Comparison of ENCODE assay signal across 8 mouse cellular contexts in the genomic region with DNA sequence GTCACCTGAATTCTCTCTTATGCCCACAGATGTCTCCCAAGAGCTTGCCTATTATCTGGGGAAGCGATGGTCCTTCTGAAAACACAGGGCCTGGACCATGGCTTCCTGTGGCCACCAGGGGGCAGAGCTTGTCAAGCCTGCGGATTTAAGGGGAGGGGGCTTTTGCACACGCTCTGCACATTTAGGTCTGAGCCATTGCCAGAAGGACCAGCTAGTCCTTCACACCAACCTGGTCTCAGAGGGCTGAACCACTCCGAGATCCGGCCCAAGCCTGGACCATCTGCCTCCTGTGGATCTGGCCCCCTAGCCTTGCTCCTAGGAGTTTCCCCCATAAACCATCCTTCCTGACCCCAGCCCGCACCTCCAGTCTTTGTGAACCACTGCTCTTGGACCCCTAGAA. TPM values are rescaled to one million over a fixed set of nuclear protein-coding genes. Genes with fewer than 3 reads are reported as not detected.
DNase-seq lines count a peak whose midpoint lies in the region; ATAC-seq lines count a peak whose summit lies in the region.

No protein-coding gene starts in this region.

- no peaks in the 10 kb centered on the region for H3K9me3 ChIP-seq in lung, embryonic 15.5 days
- H3K9me3 ChIP-seq in forebrain, embryonic 11.5 days (ENCODE audit: control insufficient read depth, low read length), result no peaks in the 10 kb centered on the region
- no peaks in the 10 kb centered on the region for H3K9me3 ChIP-seq in limb, embryonic 11.5 days (ENCODE audit: control insufficient read depth, low read length)
- no peaks in the 10 kb centered on the region for H3K9me3 ChIP-seq in neural tube, embryonic 11.5 days (ENCODE audit: control insufficient read depth, low read length)

- no peak; the same call in 1 of the 2 replicates for ATAC-seq in lung, embryonic 15.5 days (ENCODE audit: borderline replicate concordance, extremely low read depth, low FRiP score, low TSS enrichment)
- ATAC-seq in forebrain, embryonic 11.5 days (replicated peaks; ENCODE audit: low FRiP score), result peak; percentile 35; the same call in 1 of the 2 replicates
- ATAC-seq in limb, embryonic 11.5 days (ENCODE audit: insufficient number of reproducible peaks, low FRiP score, low TSS enrichment, low read depth), result 0 out of 2 replicates have a peak, but pooled peaks have one; percentile 17
- ATAC-seq in neural tube, embryonic 11.5 days (ENCODE audit: insufficient read depth, low FRiP score, low TSS enrichment), result peak; percentile 20; the same call in 1 of the 2 replicates

- H3K27ac ChIP-seq in lung, embryonic 15.5 days, result no peak overlapping the region
- no peak overlapping the region for H3K27ac ChIP-seq in forebrain, embryonic 11.5 days (ENCODE audit: low read depth, low read length)
- no peak overlapping the region for H3K27ac ChIP-seq in limb, embryonic 11.5 days (replicated peaks; ENCODE audit: low read depth, low read length)
- no peak overlapping the region for H3K27ac ChIP-seq in neural tube, embryonic 11.5 days (ENCODE audit: low read depth, low read length)

- DNase-seq in lung, postnatal 14 days, result no peak
- peak; percentile 68 for DNase-seq in brain, adult 2 months (ENCODE audit: low read depth, low spot score)
- DNase-seq in forebrain, embryonic 11.5 days (ENCODE audit: low spot score), result peak; percentile 85
- DNase-seq in limb, embryonic 11.5 days (ENCODE audit: low spot score), result peak; percentile 86
- DNase-seq in neural tube, embryonic 11.5 days (ENCODE audit: low spot score), result peak; percentile 80
- DNase-seq in left cerebral cortex, adult 11 months (ENCODE audit: low spot score), result no peak
- DNase-seq in layer of hippocampus, adult 9-10 months (ENCODE audit: low spot score), result no peak

- H3K4me2 ChIP-seq in lung, embryonic 15.5 days, result peak overlapping the region; percentile 68
- H3K4me2 ChIP-seq in forebrain, embryonic 11.5 days (ENCODE audit: low read depth, low read length, severe bottlenecking), result no peak overlapping the region
- peak overlapping the region; percentile 72; the same call in 1 of the 2 replicates for H3K4me2 ChIP-seq in limb, embryonic 11.5 days (ENCODE audit: low read depth, severe bottlenecking)
- H3K4me2 ChIP-seq in neural tube, embryonic 11.5 days (ENCODE audit: low read depth), result no peak overlapping the region

- H3K4me3 ChIP-seq in lung, embryonic 15.5 days, result 0 out of 2 replicates have a peak overlapping the region, but pooled peaks have one; percentile 37
- H3K4me3 ChIP-seq in forebrain, embryonic 11.5 days (ENCODE audit: low read depth, low read length), result no peak overlapping the region
- H3K4me3 ChIP-seq in limb, embryonic 11.5 days (ENCODE audit: low read depth, low read length), result peak overlapping the region; percentile 39
- no peak overlapping the region for H3K4me3 ChIP-seq in neural tube, embryonic 11.5 days (ENCODE audit: low read depth, low read length)

- H3K9ac ChIP-seq in lung, embryonic 15.5 days, result no peak overlapping the region
- H3K9ac ChIP-seq in forebrain, embryonic 11.5 days (ENCODE audit: low read length), result no peak overlapping the region
- no peak overlapping the region for H3K9ac ChIP-seq in limb, embryonic 11.5 days (ENCODE audit: low read length)
- H3K9ac ChIP-seq in neural tube, embryonic 11.5 days (ENCODE audit: low read length), result no peak overlapping the region

- peaks cover 51% of the 10 kb centered on the region for H3K4me1 ChIP-seq in lung, embryonic 15.5 days
- H3K4me1 ChIP-seq in forebrain, embryonic 11.5 days (replicated peaks; ENCODE audit: control insufficient read depth, insufficient read depth, low read length), result peaks cover 9% of the 10 kb centered on the region; the same call in 1 of the 2 replicates
- H3K4me1 ChIP-seq in limb, embryonic 11.5 days (ENCODE audit: control insufficient read depth, insufficient read depth, low read length), result peaks cover 14% of the 10 kb centered on the region
- H3K4me1 ChIP-seq in neural tube, embryonic 11.5 days (ENCODE audit: control insufficient read depth, insufficient read depth, low read length), result peaks cover 15% of the 10 kb centered on the region; the same call in 1 of the 2 replicates

- WGBS in lung, embryonic 15.5 days, result 19% methylated on average over 6 of the region's 6 CpGs
- 10% methylated on average over 6 of the region's 6 CpGs for WGBS in forebrain, embryonic 11.5 days
- 17% methylated on average over 6 of the region's 6 CpGs for WGBS in limb, embryonic 11.5 days
- 17% methylated on average over 6 of the region's 6 CpGs for WGBS in neural tube, embryonic 11.5 days

- no peaks in the 10 kb centered on the region for H3K36me3 ChIP-seq in lung, embryonic 15.5 days
- no peaks in the 10 kb centered on the region for H3K36me3 ChIP-seq in forebrain, embryonic 11.5 days (ENCODE audit: control insufficient read depth, insufficient read depth, low read length)
- H3K36me3 ChIP-seq in limb, embryonic 11.5 days (ENCODE audit: control insufficient read depth, insufficient read depth, low read length), result no peaks in the 10 kb centered on the region
- no peaks in the 10 kb centered on the region for H3K36me3 ChIP-seq in neural tube, embryonic 11.5 days (ENCODE audit: control insufficient read depth, insufficient read depth, low read length)

- H3K27me3 ChIP-seq in lung, embryonic 15.5 days, result peaks cover 48% of the 10 kb centered on the region
- H3K27me3 ChIP-seq in forebrain, embryonic 11.5 days (ENCODE audit: control insufficient read depth, insufficient read depth, low read length), result peaks cover 48% of the 10 kb centered on the region
- H3K27me3 ChIP-seq in limb, embryonic 11.5 days (ENCODE audit: control insufficient read depth, insufficient read depth, low read length), result peaks cover 26% of the 10 kb centered on the region
- peaks cover 46% of the 10 kb centered on the region for H3K27me3 ChIP-seq in neural tube, embryonic 11.5 days (ENCODE audit: control insufficient read depth, insufficient read depth, low read length)

RNA-seq across cellular contexts. Expression of a gene that starts 1.3 kb away (rescaled TPM):
- polyA plus RNA-seq in lung, embryonic 15.5 days (2015; fragmentation: Nextera tagmentation; extraction: Ambion mirVana), result 3.1 and 3.2 TPM in 2 replicates
- polyA plus RNA-seq in forebrain, embryonic 11.5 days (2014; fragmentation: Nextera tagmentation; extraction: Ambion mirVana), result 0.43 and 1.2 TPM in 2 replicates
- 11.2 and 14.2 TPM in 2 replicates for polyA plus RNA-seq in limb, embryonic 11.5 days (2014; fragmentation: Nextera tagmentation; extraction: Ambion mirVana)
- 1.5 and 1.7 TPM in 2 replicates for polyA plus RNA-seq in neural tube, embryonic 11.5 days (2014; fragmentation: Nextera tagmentation; extraction: Ambion mirVana)

RNA-seq across cellular contexts. Expression of a gene that starts 13.4 kb away (rescaled TPM):
- 37.9 and 41.2 TPM in 2 replicates for polyA plus RNA-seq in lung, embryonic 15.5 days (2015; fragmentation: Nextera tagmentation; extraction: Ambion mirVana)
- polyA plus RNA-seq in forebrain, embryonic 11.5 days (2014; fragmentation: Nextera tagmentation; extraction: Ambion mirVana), result 62.0 and 64.6 TPM in 2 replicates
- 41.3 and 41.7 TPM in 2 replicates for polyA plus RNA-seq in limb, embryonic 11.5 days (2014; fragmentation: Nextera tagmentation; extraction: Ambion mirVana)
- 56.3 and 67.0 TPM in 2 replicates for polyA plus RNA-seq in neural tube, embryonic 11.5 days (2014; fragmentation: Nextera tagmentation; extraction: Ambion mirVana)

RNA-seq across cellular contexts. Expression of a gene that starts 36.4 kb away (rescaled TPM):
- 18.2 and 19.3 TPM in 2 replicates for polyA plus RNA-seq in lung, embryonic 15.5 days (2015; fragmentation: Nextera tagmentation; extraction: Ambion mirVana)
- polyA plus RNA-seq in forebrain, embryonic 11.5 days (2014; fragmentation: Nextera tagmentation; extraction: Ambion mirVana), result 28.4 and 32.4 TPM in 2 replicates
- 21.2 and 22.2 TPM in 2 replicates for polyA plus RNA-seq in limb, embryonic 11.5 days (2014; fragmentation: Nextera tagmentation; extraction: Ambion mirVana)
- polyA plus RNA-seq in neural tube, embryonic 11.5 days (2014; fragmentation: Nextera tagmentation; extraction: Ambion mirVana), result 23.8 and 25.0 TPM in 2 replicates

RNA-seq across cellular contexts. Expression of a gene that starts 41.1 kb away (rescaled TPM):
- polyA plus RNA-seq in lung, embryonic 15.5 days (2015; fragmentation: Nextera tagmentation; extraction: Ambion mirVana), result 177 and 185 TPM in 2 replicates
- polyA plus RNA-seq in forebrain, embryonic 11.5 days (2014; fragmentation: Nextera tagmentation; extraction: Ambion mirVana), result 187 and 195 TPM in 2 replicates
- polyA plus RNA-seq in limb, embryonic 11.5 days (2014; fragmentation: Nextera tagmentation; extraction: Ambion mirVana), result 143 and 158 TPM in 2 replicates
- polyA plus RNA-seq in neural tube, embryonic 11.5 days (2014; fragmentation: Nextera tagmentation; extraction: Ambion mirVana), result 235 and 249 TPM in 2 replicates

RNA-seq across cellular contexts. Expression of a gene that starts 44.9 kb away (rescaled TPM):
- 16.4 and 16.5 TPM in 2 replicates for polyA plus RNA-seq in lung, embryonic 15.5 days (2015; fragmentation: Nextera tagmentation; extraction: Ambion mirVana)
- polyA plus RNA-seq in forebrain, embryonic 11.5 days (2014; fragmentation: Nextera tagmentation; extraction: Ambion mirVana), result 31.3 and 34.5 TPM in 2 replicates
- 26.7 and 30.1 TPM in 2 replicates for polyA plus RNA-seq in limb, embryonic 11.5 days (2014; fragmentation: Nextera tagmentation; extraction: Ambion mirVana)
- 30.9 and 32.1 TPM in 2 replicates for polyA plus RNA-seq in neural tube, embryonic 11.5 days (2014; fragmentation: Nextera tagmentation; extraction: Ambion mirVana)

Comparison
In these comparisons a context has a peak if more than half of its experiments do, and no peak if none do; other contexts are left out.
1. H3K4me2 ChIP-seq: peak in lung, embryonic 15.5 days (single experiment) and limb, embryonic 11.5 days (single experiment); none in forebrain, embryonic 11.5 days (single experiment) and neural tube, embryonic 11.5 days (single experiment).
2. H3K4me3 ChIP-seq: peak in lung, embryonic 15.5 days (single experiment) and limb, embryonic 11.5 days (single experiment); none in forebrain, embryonic 11.5 days (single experiment) and neural tube, embryonic 11.5 days (single experiment).
3. DNase-seq: peak in brain, adult 2 months (single experiment), forebrain, embryonic 11.5 days (single experiment), limb, embryonic 11.5 days (single experiment) and neural tube, embryonic 11.5 days (single experiment); none in lung, postnatal 14 days (single experiment), left cerebral cortex, adult 11 months (single experiment) and layer of hippocampus, adult 9-10 months (single experiment).